Mouse (Mus musculus): Measurements from ENCODE around the gene Pdzk1.

DNA sequence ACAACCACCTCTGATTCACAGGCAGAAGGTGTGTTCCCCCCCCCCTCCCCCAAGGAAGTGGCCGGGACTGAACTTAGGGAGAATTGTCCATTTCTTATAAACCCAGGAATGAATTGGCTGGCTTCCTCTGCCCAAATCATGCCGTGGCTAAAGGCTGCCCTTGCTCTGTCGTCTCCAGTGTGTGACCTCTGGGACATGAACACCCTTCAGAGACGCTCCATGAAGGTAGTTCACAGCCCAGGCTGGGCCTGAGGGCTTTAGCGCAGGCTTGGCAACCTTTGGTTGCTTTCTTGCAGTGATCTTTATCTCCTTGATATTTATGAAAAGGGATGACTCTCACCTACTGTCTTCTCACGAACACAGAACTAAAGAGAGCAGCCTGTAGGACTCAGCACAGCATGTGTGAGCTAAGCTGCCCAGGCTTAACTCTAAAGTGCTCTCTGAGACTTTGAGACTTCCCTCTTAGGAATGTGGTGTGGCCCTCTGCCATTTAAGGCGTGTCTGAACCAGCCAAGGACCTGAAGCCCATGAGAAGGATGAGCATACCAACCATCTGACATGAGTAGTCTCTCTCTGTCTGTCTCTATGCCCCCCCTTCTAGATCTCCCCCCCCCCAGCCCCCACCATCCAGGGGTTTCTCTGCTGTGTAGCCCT lies 15.4 kb upstream of the Pdzk1 start:
- no peak for TF ChIP-seq CTCF (IDR thresholded peaks at IDR 0.05; ENCODE audit: insufficient read depth, low read depth, low read length)
- no peak for TF ChIP-seq POLR2A (IDR thresholded peaks at IDR 0.05; ENCODE audit: insufficient read depth, low read depth, low read length)
